Mouse (Mus musculus): ENCODE results near the gene Arl10. TPM values are rescaled to one million over a fixed set of nuclear protein-coding genes. Genes with fewer than 3 reads are reported as not detected.
A peak's percentile ranks its signal among the peaks of the same experiment; 100 is the strongest.

Arl10 gene
- total RNA-seq, 2 experiments from 2014 or later: 27.1 to 31.4 TPM

DNA sequence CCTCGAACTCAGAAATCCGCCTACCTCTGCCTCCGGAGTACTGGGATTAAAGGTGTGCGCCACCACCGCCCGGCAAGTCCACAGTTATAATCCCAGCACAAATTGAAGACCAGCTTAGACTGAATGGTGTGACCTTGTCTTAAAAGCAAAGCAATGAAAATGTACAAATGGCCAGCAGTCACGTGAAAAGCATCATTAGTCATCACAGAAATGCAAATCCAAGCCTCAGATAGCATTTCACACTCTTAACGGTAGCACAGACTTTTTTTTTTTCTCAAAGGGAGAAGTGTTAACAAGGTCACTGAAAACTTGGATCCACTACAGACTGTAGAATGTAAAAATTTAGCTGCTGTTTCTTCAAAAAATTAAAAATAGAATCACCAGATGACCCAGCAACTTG lies 41.5 kb downstream of the Arl10 start:
- DNase-seq: no peak

DNA sequence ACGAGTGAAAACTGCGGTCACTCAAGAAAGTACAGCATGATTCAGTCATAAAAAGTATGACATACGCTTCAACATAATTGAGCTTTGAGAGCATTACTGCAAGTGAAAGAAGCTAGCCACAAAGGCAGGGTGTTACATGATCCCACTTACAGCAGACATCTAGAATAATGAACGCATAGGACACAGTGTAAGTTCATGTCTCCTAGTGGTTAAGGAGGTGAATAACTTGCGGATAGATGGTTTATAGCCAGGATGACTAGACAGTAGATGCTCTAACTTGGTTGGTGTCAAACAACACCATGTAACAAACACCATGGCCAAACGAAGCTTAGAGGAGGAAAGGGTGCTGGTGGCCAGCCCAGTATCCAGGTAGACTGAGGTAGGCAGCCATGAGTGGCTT lies 42.2 kb downstream of the Arl10 start:
- no peak for DNase-seq

DNA sequence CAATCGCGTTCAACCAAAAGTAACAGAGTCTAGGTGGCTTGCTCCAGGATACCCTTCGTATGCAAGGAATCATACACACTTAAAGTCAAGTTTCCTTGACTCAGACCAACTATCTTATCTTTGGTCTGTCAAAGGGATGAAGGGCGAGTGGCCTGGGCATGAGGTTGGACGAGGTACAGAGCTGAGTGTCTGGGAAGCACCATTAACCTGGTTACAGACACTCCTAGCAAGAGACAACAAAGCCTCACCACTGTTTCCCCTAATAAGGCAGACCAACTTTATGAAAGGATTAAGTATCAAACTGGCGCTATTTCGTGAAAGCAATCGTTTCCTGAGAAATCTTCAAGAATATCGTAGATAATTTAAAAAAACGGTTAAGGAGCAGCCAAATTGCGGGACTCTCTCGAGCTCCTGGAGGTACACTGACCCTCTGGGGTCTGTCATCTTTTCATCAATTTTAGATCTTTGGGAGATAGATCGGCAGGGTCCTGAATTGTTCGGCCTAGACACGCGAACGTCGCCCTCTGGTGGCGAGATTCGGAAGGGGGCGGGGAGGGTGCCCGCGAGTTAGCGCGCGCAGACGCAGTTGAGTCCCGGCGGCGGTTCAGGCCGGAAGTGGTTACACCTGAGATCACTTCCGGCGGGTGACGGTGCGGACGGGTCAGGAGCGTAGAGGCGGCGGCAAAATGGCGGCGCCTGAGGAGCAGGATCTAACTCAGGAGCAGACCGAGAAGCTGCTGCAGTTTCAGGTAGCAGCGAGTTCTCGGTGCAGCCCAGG lies 46.5 kb downstream of the Arl10 start, which contains the start of gene Faf2:
TSS of gene Faf2 (plus strand) at position 630 of the 778 bp plus-strand sequence.
- peak; percentile 100 for DNase-seq

DNA sequence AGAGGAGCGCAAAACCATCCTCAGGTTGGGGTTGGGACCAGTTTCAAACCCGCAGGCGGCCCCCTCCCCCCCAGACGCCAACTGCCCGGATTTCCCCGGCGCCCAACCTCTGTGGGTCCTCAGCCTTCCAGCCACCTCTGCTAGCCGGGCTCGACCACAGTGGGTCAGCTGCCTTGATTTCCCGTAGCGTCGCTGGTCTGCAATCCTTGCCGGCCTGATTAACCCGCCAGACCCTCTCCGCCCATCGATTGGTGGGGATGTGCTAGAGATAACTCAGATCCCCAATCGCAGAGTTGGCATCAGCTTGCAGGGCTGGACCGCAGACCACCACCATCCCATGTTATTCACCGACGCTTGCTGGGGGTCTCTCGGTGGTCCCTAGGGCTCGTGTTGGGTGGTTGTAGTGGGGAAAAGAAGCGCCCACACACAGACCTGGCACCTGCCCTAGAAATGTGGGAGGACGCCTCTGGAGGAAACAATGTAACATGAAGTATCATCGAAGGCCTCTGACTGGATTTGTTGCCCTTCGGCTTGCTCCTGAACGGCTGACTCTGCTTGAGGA lies 47.2 kb downstream of the Arl10 start:
- no peak for DNase-seq

DNA sequence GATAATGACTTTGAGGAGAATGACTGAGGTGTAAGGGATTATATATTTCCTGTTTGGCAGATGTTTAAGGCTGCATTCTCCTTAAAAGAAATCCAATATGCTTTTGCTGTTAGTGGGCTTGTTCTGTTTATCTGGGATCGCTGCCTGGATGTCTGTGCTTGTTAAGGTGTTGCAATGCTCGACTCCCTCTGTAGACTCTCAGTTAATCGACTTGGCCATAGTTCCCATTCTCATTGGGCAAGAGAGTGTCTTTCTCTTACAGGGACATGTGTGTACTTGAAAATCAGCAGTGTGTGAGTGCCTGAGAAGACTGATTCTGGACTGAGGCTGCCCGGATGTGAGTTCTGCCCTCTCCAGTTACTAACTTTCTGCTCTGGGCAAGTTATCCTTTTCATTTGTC lies 54.3 kb downstream of the Arl10 start:
- DNase-seq: peak; percentile 50

Small RNAs within 50 kb of the gene (microRNA-seq; reads per million reads assigned to microRNA genes)
- gene Gm24195: not detected

Other genes starting within 250 kb of the Arl10 start
- 10 to 100 TPM; 23.2 to 36.0 TPM for gene Cplx2, start 203.7 kb upstream of the Arl10 start, total RNA-seq (2021)
- gene Thoc3, start 106.2 kb upstream of the Arl10 start, total RNA-seq (2021): 10 to 100 TPM; 51.1 to 51.8 TPM
- 10 to 100 TPM in 1 of 2 experiments, 1 to 10 TPM in 1; 7.5 to 10.2 TPM for gene Simc1, start 71.2 kb upstream of the Arl10 start, total RNA-seq (2021)
- 100 to 1,000 TPM; 101 to 104 TPM for gene 4833439L19Rik, start 9.6 kb upstream of the Arl10 start, total RNA-seq (2021)
- gene Nop16, start 15.1 kb downstream of the Arl10 start, total RNA-seq (2021): 10 to 100 TPM; 32.4 to 41.0 TPM
- gene Higd2a, start 15.2 kb downstream of the Arl10 start, total RNA-seq (2021): 100 to 1,000 TPM; 255 to 257 TPM
- gene Cltb, start 36.3 kb downstream of the Arl10 start, total RNA-seq (2021): 10 to 100 TPM; 71.6 to 71.7 TPM
- gene Faf2, start 46.8 kb downstream of the Arl10 start, total RNA-seq (2021): 10 to 100 TPM; 63.5 to 64.7 TPM
- gene Rnf44, start 118.9 kb downstream of the Arl10 start, total RNA-seq (2021): 100 to 1,000 TPM; 100 to 114 TPM
- 1 to 10 TPM in 1 of 2 experiments, under 1 TPM in 1; 0.85 to 2.1 TPM for gene Cdhr2, start 126.4 kb downstream of the Arl10 start, total RNA-seq (2021)
- gene Gprin1, start 174.9 kb downstream of the Arl10 start, total RNA-seq (2021): 1 to 10 TPM; 3.4 to 4.8 TPM
- 1 to 10 TPM; 1.8 to 4.2 TPM for gene Sncb, start 191.6 kb downstream of the Arl10 start, total RNA-seq (2021)
- under 1 TPM in 1 of 2 experiments, not detected in 1; 0.12 TPM for gene Eif4e1b, start 209.0 kb downstream of the Arl10 start, total RNA-seq (2021)
- 10 to 100 TPM; 31.8 to 36.3 TPM for gene Tspan17, start 214.4 kb downstream of the Arl10 start, total RNA-seq (2021)

All from adrenal gland, postnatal 10 days (tissue).